Mouse (Mus musculus) stomach, postnatal 0 days (tissue): ENCODE data around the gene Fam57a.

ENCODE experiments used
- CTCF ChIP-seq: IDR thresholded peaks from 2 replicates; pipeline ENCODE4 v1.5.1; 2016; ENCODE audit warnings: antibody characterized with exemption, low read depth, mild to moderate bottlenecking, moderate library complexity
- EP300 ChIP-seq: optimal IDR thresholded peaks from 2 replicates; pipeline ENCODE3; 2016; ENCODE audit warnings: antibody characterized with exemption

DNA sequence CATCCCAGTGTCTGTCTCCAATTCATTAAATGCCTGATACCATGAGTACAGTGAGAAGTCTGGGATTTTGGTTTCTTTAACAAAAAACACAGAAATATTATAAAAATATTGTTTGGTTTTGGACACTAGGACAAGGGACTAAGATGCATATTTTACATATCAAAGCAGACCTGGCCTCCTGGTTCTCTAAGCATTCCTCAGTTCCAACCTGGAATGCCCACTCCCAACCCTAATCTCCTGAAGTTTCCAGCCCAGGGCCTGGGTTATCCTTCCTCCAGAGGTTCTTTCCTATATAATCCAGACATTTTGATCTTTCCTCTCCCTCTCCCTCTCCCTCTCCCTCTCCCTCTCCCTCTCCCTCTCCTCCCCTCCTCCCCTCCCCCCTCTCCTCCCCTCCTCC lies 45.6 kb downstream of the Fam57a start:
- TF ChIP-seq CTCF (no peak), EP300 (no peak)
